Mouse (Mus musculus): ENCODE measurements around the gene Rgs6.

The Rgs6 gene

GRCm38 (mm10) chr12:83204361-83204760 lies 616.3 kb downstream of the Rgs6 start:
- no peak for DNase-seq (ENCODE audit: low spot score)

- no peak for DNase-seq (ENCODE audit: low spot score)
Measured at GRCm38 (mm10) chr12:83206866-83207265, 618.8 kb downstream of the Rgs6 start.

GRCm38 (mm10) chr12:83207481-83207880 lies 619.4 kb downstream of the Rgs6 start:
- DNase-seq (ENCODE audit: low spot score), result no peak

- DNase-seq (ENCODE audit: low spot score), result no peak
Measured at GRCm38 (mm10) chr12:83208011-83208410, 619.9 kb downstream of the Rgs6 start.

- DNase-seq (ENCODE audit: low spot score), result no peak
Measured at GRCm38 (mm10) chr12:83208841-83209240, 620.7 kb downstream of the Rgs6 start.

- DNase-seq (ENCODE audit: low spot score), result no peak
Measured at GRCm38 (mm10) chr12:83209461-83209860, 621.4 kb downstream of the Rgs6 start.

- no peak for DNase-seq (ENCODE audit: low spot score)
Measured at GRCm38 (mm10) chr12:83210294-83210693, 622.2 kb downstream of the Rgs6 start.

GRCm38 (mm10) chr12:83210735-83211134 lies 622.6 kb downstream of the Rgs6 start:
- no peak for DNase-seq (ENCODE audit: low spot score)

GRCm38 (mm10) chr12:83211146-83211822 lies 623.2 kb downstream of the Rgs6 start:
- DNase-seq (ENCODE audit: low spot score), result no peak
